Mouse (Mus musculus) erythroblast, embryonic 14.5 days (primary cell): Measurements from ENCODE around the gene Zfp385c.

ENCODE experiments used
- GATA1 ChIP-seq: IDR thresholded peaks from 2 replicates; pipeline ENCODE4 v1.6.1; 2012; ENCODE audit warnings: low read length, inconsistent platforms, mixed read lengths
- TAL1 ChIP-seq: IDR thresholded peaks from 3 replicates; pipeline ENCODE4 v1.6.1; 2012; ENCODE audit warnings: low read length, inconsistent platforms, mixed read lengths

- TF ChIP-seq GATA1 (no peak), TAL1 (no peak)
Measured at GRCm38 (mm10) chr11:100727201-100727600, 34.9 kb upstream of the Zfp385c start.
